Mouse (Mus musculus): ENCODE results near the gene Col6a1. TPM values are rescaled to one million over a fixed set of nuclear protein-coding genes. Genes with fewer than 3 reads are reported as not detected.

Gene Col6a1
- 69.9 and 83.4 TPM in 2 replicates for polyA plus RNA-seq (2012; rRNA removed)

GRCm38 (mm10) chr10:76725682-76726285 is at the start of gene Col6a1:
Gene Col6a1, minus strand, starts transcription at chr10:76726168.

Other genes starting within 250 kb of the Col6a1 start
- 25.2 and 26.0 TPM in 2 replicates for gene Lss, start 194.6 kb downstream of the Col6a1 start, polyA plus RNA-seq (2012; rRNA removed)
- gene Spatc1l, start 163.9 kb downstream of the Col6a1 start, polyA plus RNA-seq (2012; rRNA removed), result 0.06 TPM in 1 of 2 replicates, not detected in the other
- gene Ftcd, start 150.5 kb downstream of the Col6a1 start, polyA plus RNA-seq (2012; rRNA removed), result 0.54 TPM in 1 of 2 replicates, not detected in the other
- 105 and 117 TPM in 2 replicates for gene Col6a2, start 102.5 kb downstream of the Col6a1 start, polyA plus RNA-seq (2012; rRNA removed)
- gene Pcbp3, start 235.7 kb upstream of the Col6a1 start, polyA plus RNA-seq (2012; rRNA removed), result 5.7 and 6.4 TPM in 2 replicates